Mouse (Mus musculus) neural tube, embryonic 13.5 days (tissue): ENCODE results near the gene Pi4k2a. TPM values are rescaled to one million over a fixed set of nuclear protein-coding genes. Genes with fewer than 3 reads are reported as not detected.
A peak's percentile ranks its signal among the peaks of the same experiment; 100 is the strongest.

Experiments
- ATAC-seq: fragments of 200-750 bp; cut with Nextera tagmentation; 2 replicates; pipeline ENCODE4 v1.8.0; 2017; ENCODE audit warnings: low read depth, mild to moderate bottlenecking, moderate TSS enrichment, moderate library complexity
- H3K27ac ChIP-seq: fragments of 300-500 bp; sonication (generic); replicated peaks from 2 replicates; pipeline ENCODE4 v1.5.1; 2015; ENCODE audit warnings: moderate library complexity, mild to moderate bottlenecking, inconsistent platforms
- H3K27me3 ChIP-seq: fragments of 300-500 bp; sonication (generic); 2 replicates; pipeline ENCODE4 v1.6.1; 2015; ENCODE audit warnings: mild to moderate bottlenecking, inconsistent platforms
- H3K36me3 ChIP-seq: fragments of 300-500 bp; sonication (generic); 2 replicates; pipeline ENCODE4 v1.6.1; 2015; ENCODE audit warnings: mild to moderate bottlenecking, inconsistent platforms
- H3K4me1 ChIP-seq: fragments of 300-500 bp; sonication (generic); replicated peaks from 2 replicates; pipeline ENCODE4 v1.6.1; 2015; ENCODE audit warnings: inconsistent platforms
- H3K4me2 ChIP-seq: fragments of 300-500 bp; sonication (generic); 2 replicates; pipeline ENCODE4 v1.6.1; 2015; ENCODE audit warnings: inconsistent platforms, mild to moderate bottlenecking, moderate library complexity
- H3K4me3 ChIP-seq: fragments of 300-500 bp; sonication (generic); 2 replicates; pipeline ENCODE4 v1.5.1; 2015; ENCODE audit warnings: mild to moderate bottlenecking, inconsistent platforms
- H3K9ac ChIP-seq: fragments of 300-500 bp; sonication (generic); 2 replicates; pipeline ENCODE4 v1.6.1; 2015; ENCODE audit warnings: moderate library complexity, mild to moderate bottlenecking, inconsistent platforms
- H3K9me3 ChIP-seq: fragments of 300-500 bp; sonication (generic); 2 replicates; pipeline ENCODE4 v1.6.1; 2016; ENCODE audit warnings: inconsistent platforms
- WGBS: fragments of 180-500 bp; shearing (Covaris S2); methylation state at CpG from one replicate; pipeline ENCODE4 v1.1.7; 2015; 5-methylcytosine and 5-hydroxymethylcytosine counted together
- polyA plus RNA-seq: library from polyadenylated mRNA; unstranded; fragments of >200 nt; fragmentation: Nextera tagmentation; extraction: Ambion mirVana; gene quantifications from 2 replicates; pipeline ENCODE4 v1.2.1, GENCODE M21; 2015

Pi4k2a gene
- polyA plus RNA-seq, 1 experiment from 2014 or later: 34.0 TPM

- peaks cover 26% of the 10 kb centered on the region for H3K4me1 ChIP-seq
- H3K27me3 ChIP-seq: no peaks in the 10 kb centered on the region
- peak within 1 kb of the TSS; percentile 86 for H3K4me3 ChIP-seq
- no peaks in the 10 kb centered on the region for H3K36me3 ChIP-seq
- H3K9me3 ChIP-seq: no peaks in the 10 kb centered on the region
- H3K27ac ChIP-seq: peak within 1 kb of the TSS; percentile 73
- under 1% methylated on average over 21 of the region's 21 CpGs for WGBS
- H3K4me2 ChIP-seq: peak within 1 kb of the TSS; percentile 94
- ATAC-seq: peak; percentile 75
- H3K9ac ChIP-seq: peak within 1 kb of the TSS; percentile 87
Measured at GRCm38 (mm10) chr19:42086166-42086565, 4.1 kb upstream of the Pi4k2a start, which contains the start of gene Morn4. Gene Morn4 (minus strand): TSS chr19:42086357.

GRCm38 (mm10) chr19:42089103-42089747, 1.0 kb upstream of the Pi4k2a start:
- peak overlapping the region; percentile 83 for H3K27ac ChIP-seq
- 28% methylated on average over 14 of the region's 14 CpGs for WGBS
- ATAC-seq: no peak
- H3K4me1 ChIP-seq: peaks cover 44% of the 10 kb centered on the region
- no peaks in the 10 kb centered on the region for H3K9me3 ChIP-seq
- H3K36me3 ChIP-seq: no peaks in the 10 kb centered on the region
- peak overlapping the region; percentile 94 for H3K4me3 ChIP-seq
- no peaks in the 10 kb centered on the region for H3K27me3 ChIP-seq
- H3K4me2 ChIP-seq: peak overlapping the region; percentile 82
- H3K9ac ChIP-seq: peak overlapping the region; percentile 60

GRCm38 (mm10) chr19:42090637-42091141, 419 bp downstream of the Pi4k2a start:
- under 1% methylated on average over 51 of the region's 52 CpGs for WGBS
- H3K9me3 ChIP-seq: no peaks in the 10 kb centered on the region
- H3K9ac ChIP-seq: peak overlapping the region; percentile 93
- H3K4me2 ChIP-seq: peak overlapping the region; percentile 82
- H3K27ac ChIP-seq: peak overlapping the region; percentile 92
- peaks cover 45% of the 10 kb centered on the region for H3K4me1 ChIP-seq
- H3K27me3 ChIP-seq: no peaks in the 10 kb centered on the region
- peak overlapping the region; percentile 94 for H3K4me3 ChIP-seq
- 0 out of 2 replicates have a peak, but pooled peaks cover 2% of the 10 kb centered on the region for H3K36me3 ChIP-seq
- ATAC-seq: peak; percentile 68

- Histone ChIP-seq H3K4me2 (no peak overlapping the region), H3K9me3 (no peaks in the 10 kb centered on the region), H3K27ac (no peak overlapping the region), H3K27me3 (no peaks in the 10 kb centered on the region), H3K4me3 (no peak overlapping the region), H3K4me1 (peaks cover 3% of the 10 kb centered on the region; the same call in 1 of the 2 replicates), H3K9ac (no peak overlapping the region), H3K36me3 (peaks cover 38% of the 10 kb centered on the region)
- ATAC-seq: no peak
- whole genome bisulfite sequencing: 90% methylated on average over 3 of the region's 3 CpGs
Measured at GRCm38 (mm10) chr19:42099406-42099805, 9.1 kb downstream of the Pi4k2a start.

GRCm38 (mm10) chr19:42104681-42105080, 14.4 kb downstream of the Pi4k2a start:
- Histone ChIP-seq H3K36me3 (peaks cover 61% of the 10 kb centered on the region), H3K4me3 (no peak overlapping the region), H3K4me2 (no peak overlapping the region), H3K27me3 (no peaks in the 10 kb centered on the region), H3K4me1 (no peaks in the 10 kb centered on the region), H3K27ac (no peak overlapping the region), H3K9me3 (no peaks in the 10 kb centered on the region), H3K9ac (no peak overlapping the region)
- ATAC-seq: no peak
- 97% methylated on average over 9 of the region's 9 CpGs for WGBS

DNA sequence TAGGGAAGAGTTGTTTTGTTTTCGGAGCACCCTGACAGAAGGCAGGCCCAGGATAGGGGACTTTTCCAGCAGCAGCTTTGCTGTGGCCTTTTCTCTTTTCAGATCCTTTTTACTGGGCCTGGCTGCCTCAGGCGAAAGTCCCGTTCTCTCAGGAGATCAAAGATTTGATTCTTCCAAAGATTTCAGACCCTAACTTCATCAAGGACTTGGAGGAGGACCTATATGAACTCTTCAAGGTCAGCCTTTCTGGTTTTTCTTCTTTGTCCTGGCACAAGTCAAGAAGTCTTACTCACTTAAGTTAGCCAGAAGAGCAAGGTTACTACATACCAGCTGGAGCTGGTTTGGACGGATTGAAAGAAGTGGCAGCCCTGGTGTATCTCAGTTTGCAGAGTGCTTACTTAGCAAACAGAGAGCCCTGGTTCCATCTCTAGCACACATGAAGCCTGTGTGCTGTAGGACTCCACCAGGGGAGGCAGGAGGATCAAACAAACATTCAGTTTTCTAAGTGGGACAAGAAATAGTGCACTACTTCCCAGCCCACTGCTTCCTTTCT, 25.6 kb downstream of the Pi4k2a start:
- no peak overlapping the region for H3K9ac ChIP-seq
- no peaks in the 10 kb centered on the region for H3K4me1 ChIP-seq
- H3K27me3 ChIP-seq: no peaks in the 10 kb centered on the region
- no peak for ATAC-seq
- peaks cover 77% of the 10 kb centered on the region for H3K36me3 ChIP-seq
- no peak overlapping the region for H3K4me3 ChIP-seq
- WGBS: 91% methylated on average over 4 of the region's 4 CpGs
- no peak overlapping the region for H3K27ac ChIP-seq
- no peaks in the 10 kb centered on the region for H3K9me3 ChIP-seq
- no peak overlapping the region for H3K4me2 ChIP-seq

- no peaks in the 10 kb centered on the region for H3K4me1 ChIP-seq
Measured at GRCm38 (mm10) chr19:42118142-42118541, 27.9 kb downstream of the Pi4k2a start.

GRCm38 (mm10) chr19:42118596-42118995, 28.3 kb downstream of the Pi4k2a start:
- H3K9me3 ChIP-seq: no peaks in the 10 kb centered on the region
- H3K27ac ChIP-seq: no peak overlapping the region
- no peaks in the 10 kb centered on the region for H3K27me3 ChIP-seq
- WGBS: 87% methylated on average over 5 of the region's 5 CpGs
- no peak overlapping the region for H3K9ac ChIP-seq
- no peak overlapping the region for H3K4me3 ChIP-seq
- ATAC-seq: no peak
- H3K4me1 ChIP-seq: no peaks in the 10 kb centered on the region
- H3K36me3 ChIP-seq: peaks cover 96% of the 10 kb centered on the region
- H3K4me2 ChIP-seq: no peak overlapping the region

More at GRCm38 (mm10) chr19:42118142-42118541, 27.9 kb downstream of the Pi4k2a start:
- no peak for ATAC-seq
- WGBS: 94% methylated on average over 9 of the region's 9 CpGs
- no peak overlapping the region for H3K9ac ChIP-seq
- H3K36me3 ChIP-seq: peaks cover 96% of the 10 kb centered on the region
- no peak overlapping the region for H3K27ac ChIP-seq
- H3K27me3 ChIP-seq: no peaks in the 10 kb centered on the region
- no peak overlapping the region for H3K4me3 ChIP-seq
- no peaks in the 10 kb centered on the region for H3K9me3 ChIP-seq
- H3K4me2 ChIP-seq: no peak overlapping the region

- no peak overlapping the region for H3K27ac ChIP-seq
- WGBS: 93% methylated on average over 8 of the region's 8 CpGs
- H3K9ac ChIP-seq: no peak overlapping the region
- no peak for ATAC-seq
- no peak overlapping the region for H3K4me3 ChIP-seq
- no peaks in the 10 kb centered on the region for H3K9me3 ChIP-seq
- no peak overlapping the region for H3K4me2 ChIP-seq
- H3K27me3 ChIP-seq: no peaks in the 10 kb centered on the region
- H3K36me3 ChIP-seq: peaks cover 96% of the 10 kb centered on the region
- no peaks in the 10 kb centered on the region for H3K4me1 ChIP-seq
Measured at GRCm38 (mm10) chr19:42120451-42120850, 30.2 kb downstream of the Pi4k2a start.

- ATAC-seq: no peak
- Histone ChIP-seq H3K27me3 (peaks cover 17% of the 10 kb centered on the region), H3K9ac (no peak overlapping the region), H3K36me3 (peaks cover 56% of the 10 kb centered on the region), H3K27ac (no peak overlapping the region), H3K4me2 (no peak overlapping the region), H3K4me1 (peaks cover 17% of the 10 kb centered on the region), H3K4me3 (no peak overlapping the region), H3K9me3 (no peaks in the 10 kb centered on the region)
- WGBS: 87% methylated on average over 13 of the region's 13 CpGs
Measured at GRCm38 (mm10) chr19:42124684-42125083, 34.4 kb downstream of the Pi4k2a start.

- 77% methylated on average over 11 of the region's 11 CpGs for WGBS
- no peak for ATAC-seq
- H3K4me3 ChIP-seq: no peak overlapping the region
Measured at GRCm38 (mm10) chr19:42125501-42126218, 35.4 kb downstream of the Pi4k2a start.

GRCm38 (mm10) chr19:42126219-42126605, 35.9 kb downstream of the Pi4k2a start:
- no peak overlapping the region for H3K4me3 ChIP-seq
- ATAC-seq: no peak
- peaks cover 23% of the 10 kb centered on the region for H3K4me1 ChIP-seq
- no peak overlapping the region for H3K27ac ChIP-seq
- no peak overlapping the region for H3K4me2 ChIP-seq
- H3K27me3 ChIP-seq: peaks cover 17% of the 10 kb centered on the region
- 92% methylated on average over 6 of the region's 6 CpGs for WGBS
- no peaks in the 10 kb centered on the region for H3K9me3 ChIP-seq
- H3K9ac ChIP-seq: no peak overlapping the region
- peaks cover 41% of the 10 kb centered on the region for H3K36me3 ChIP-seq

More at GRCm38 (mm10) chr19:42125501-42126218, 35.4 kb downstream of the Pi4k2a start:
- Histone ChIP-seq H3K9me3 (no peaks in the 10 kb centered on the region), H3K36me3 (peaks cover 47% of the 10 kb centered on the region), H3K4me2 (no peak overlapping the region), H3K27ac (no peak overlapping the region), H3K27me3 (peaks cover 17% of the 10 kb centered on the region), H3K9ac (no peak overlapping the region), H3K4me1 (peaks cover 23% of the 10 kb centered on the region)
